Mouse (Mus musculus): ENCODE measurements around the gene Olfr1413. TPM values are rescaled to one million over a fixed set of nuclear protein-coding genes. Genes with fewer than 3 reads are reported as not detected.

Gene Olfr1413
- not detected in 2 replicates for polyA plus RNA-seq (2012; rRNA removed)

DNA sequence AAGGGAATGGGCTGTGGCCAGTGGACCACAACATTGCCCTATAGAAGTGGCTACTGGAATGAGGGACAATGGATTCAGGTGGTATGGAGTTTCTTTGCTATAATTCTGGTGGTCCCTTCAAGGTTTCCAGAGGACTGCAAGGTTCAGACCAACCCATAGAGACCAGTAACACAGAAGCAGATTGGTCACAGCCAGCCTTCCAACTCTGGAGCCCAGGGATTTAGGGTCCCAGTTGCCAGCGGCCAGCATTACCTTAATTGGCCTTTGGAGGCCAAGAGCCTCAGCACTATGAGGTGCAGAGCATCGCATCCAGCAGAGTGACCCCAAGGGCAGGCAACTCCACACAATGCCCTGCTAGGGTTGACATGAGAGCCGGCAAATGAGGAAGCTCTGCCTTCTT lies at the start of gene Olfr1413:
Gene Olfr1413 (plus strand): TSS at position 301 of the 400 bp plus-strand sequence.
- TF ChIP-seq POLR2A (IDR thresholded peaks at IDR 0.05; ENCODE audit: borderline replicate concordance, extremely low read depth, insufficient read depth, insufficient read length, poor library complexity, severe bottlenecking), result no peak
- no peak for DNase-seq (ENCODE audit: low read depth)

DNA sequence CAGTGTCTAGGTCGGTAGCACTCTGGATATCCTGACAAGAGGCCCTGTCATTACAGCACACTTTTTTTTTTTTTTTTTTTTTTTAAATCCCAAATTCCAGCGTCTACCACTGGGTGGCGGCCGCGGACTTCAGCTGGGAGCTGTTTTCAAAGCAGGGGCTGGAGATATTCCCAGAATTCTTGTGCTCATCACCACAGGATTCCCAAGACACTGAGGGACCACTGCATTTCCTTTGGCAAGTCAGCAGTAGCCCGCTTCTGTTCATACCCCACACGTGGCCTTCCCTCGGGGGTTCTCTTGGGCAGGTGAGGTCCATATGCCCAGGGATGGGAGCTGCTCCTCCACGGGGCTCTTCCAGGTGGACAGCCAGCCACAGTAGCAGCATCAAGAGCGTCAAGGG lies 49.7 kb upstream of the Olfr1413 start:
- TF ChIP-seq POLR2A (IDR thresholded peaks at IDR 0.05; ENCODE audit: borderline replicate concordance, extremely low read depth, insufficient read depth, insufficient read length, poor library complexity, severe bottlenecking) (no peak), CTCF (IDR thresholded peaks at IDR 0.05; ENCODE audit: borderline replicate concordance, extremely low read depth, insufficient read depth, insufficient read length) (peak; percentile 78)
- DNase-seq (ENCODE audit: low read depth), result peak; percentile 89

DNA sequence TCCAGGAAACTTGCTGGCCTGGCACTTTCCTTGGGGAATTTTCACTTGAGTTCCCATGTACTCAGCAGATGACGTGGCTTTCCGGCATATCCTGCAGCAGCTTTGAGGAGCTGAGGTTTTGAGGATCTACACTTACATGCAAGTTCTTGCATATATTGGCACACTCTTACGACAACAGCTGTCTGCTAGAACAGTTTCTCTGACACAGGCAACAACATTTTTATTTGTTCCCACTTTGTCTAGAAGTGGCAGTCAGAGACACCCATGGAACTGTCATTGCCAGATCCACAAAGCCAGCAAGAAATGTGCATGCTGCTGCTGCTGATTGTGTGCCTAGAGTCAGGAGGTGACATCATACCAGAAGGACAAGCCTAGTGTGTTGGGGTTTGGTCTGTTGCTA lies 47.4 kb upstream of the Olfr1413 start:
- DNase-seq (ENCODE audit: low read depth), result peak; percentile 8
- TF ChIP-seq POLR2A (IDR thresholded peaks at IDR 0.05; ENCODE audit: borderline replicate concordance, extremely low read depth, insufficient read depth, insufficient read length, poor library complexity, severe bottlenecking) (no peak), CTCF (IDR thresholded peaks at IDR 0.05; ENCODE audit: borderline replicate concordance, extremely low read depth, insufficient read depth, insufficient read length) (no peak)

DNA sequence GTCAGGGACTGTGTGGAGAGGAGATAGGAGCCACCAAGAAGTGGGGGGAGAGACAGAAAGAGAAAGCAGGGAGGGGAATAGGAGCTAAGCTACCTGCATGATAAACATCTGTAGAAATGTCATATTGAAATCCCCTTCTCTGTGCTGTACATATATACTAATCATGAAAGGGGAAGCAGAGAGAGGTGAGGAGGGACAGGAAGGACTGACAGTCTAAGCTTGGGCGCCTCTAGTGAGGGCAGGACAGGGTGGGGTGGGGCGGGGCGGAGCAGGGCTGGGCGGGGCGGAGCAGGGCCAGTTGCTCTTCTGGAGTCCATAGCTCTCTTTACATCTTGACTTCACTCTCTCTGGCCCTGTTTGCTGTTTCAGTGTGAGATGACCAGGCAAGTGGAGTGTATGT lies 34.1 kb upstream of the Olfr1413 start:
- TF ChIP-seq POLR2A (IDR thresholded peaks at IDR 0.05; ENCODE audit: borderline replicate concordance, extremely low read depth, insufficient read depth, insufficient read length, poor library complexity, severe bottlenecking), result no peak
- TF ChIP-seq CTCF (IDR thresholded peaks at IDR 0.05; ENCODE audit: borderline replicate concordance, extremely low read depth, insufficient read depth, insufficient read length), result no peak
- DNase-seq (ENCODE audit: low read depth), result no peak

DNA sequence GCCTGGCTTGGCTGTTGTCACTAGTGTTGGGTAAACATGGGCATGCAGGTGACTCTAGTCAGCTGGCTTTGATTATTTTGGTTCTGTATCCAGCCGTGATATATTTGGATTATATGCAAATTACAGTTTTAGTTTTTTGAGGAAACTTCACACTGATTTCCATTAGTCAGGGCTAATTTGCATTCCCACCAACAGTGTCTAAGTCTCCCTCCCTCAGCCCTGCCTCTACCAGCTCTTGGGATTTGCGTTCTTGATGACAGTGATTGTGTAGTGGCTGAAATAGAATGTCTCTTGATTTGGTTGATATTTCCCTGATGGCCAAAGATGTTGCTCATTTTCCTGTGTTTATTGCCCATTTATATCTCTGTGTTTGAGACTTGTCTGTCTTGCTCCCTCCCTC lies 32.1 kb upstream of the Olfr1413 start:
- TF ChIP-seq CTCF (IDR thresholded peaks at IDR 0.05; ENCODE audit: borderline replicate concordance, extremely low read depth, insufficient read depth, insufficient read length) (no peak), POLR2A (IDR thresholded peaks at IDR 0.05; ENCODE audit: borderline replicate concordance, extremely low read depth, insufficient read depth, insufficient read length, poor library complexity, severe bottlenecking) (no peak)
- peak; percentile 17 for DNase-seq (ENCODE audit: low read depth)

DNA sequence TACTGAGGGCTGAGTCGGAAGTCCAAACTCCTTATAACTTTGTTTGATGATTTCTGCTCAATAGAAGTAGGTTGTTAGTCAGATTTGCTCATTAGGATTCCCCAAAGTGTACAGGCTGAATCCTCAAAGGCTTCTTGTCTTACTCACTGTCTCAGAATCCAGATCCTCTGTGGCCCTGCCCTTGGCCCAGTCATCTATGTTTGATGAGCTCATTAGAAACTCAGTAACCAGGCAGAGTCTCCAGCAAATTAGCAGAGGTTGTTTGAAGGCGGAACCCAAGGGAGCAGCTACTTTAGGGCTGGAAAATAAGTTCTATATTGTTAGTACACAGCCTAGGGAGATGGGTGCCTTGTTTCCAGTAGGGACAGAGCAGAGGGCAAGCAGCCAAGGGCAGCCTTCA lies 25.2 kb upstream of the Olfr1413 start:
- no peak for DNase-seq (ENCODE audit: low read depth)
- TF ChIP-seq CTCF (IDR thresholded peaks at IDR 0.05; ENCODE audit: borderline replicate concordance, extremely low read depth, insufficient read depth, insufficient read length), result no peak
- no peak for TF ChIP-seq POLR2A (IDR thresholded peaks at IDR 0.05; ENCODE audit: borderline replicate concordance, extremely low read depth, insufficient read depth, insufficient read length, poor library complexity, severe bottlenecking)

DNA sequence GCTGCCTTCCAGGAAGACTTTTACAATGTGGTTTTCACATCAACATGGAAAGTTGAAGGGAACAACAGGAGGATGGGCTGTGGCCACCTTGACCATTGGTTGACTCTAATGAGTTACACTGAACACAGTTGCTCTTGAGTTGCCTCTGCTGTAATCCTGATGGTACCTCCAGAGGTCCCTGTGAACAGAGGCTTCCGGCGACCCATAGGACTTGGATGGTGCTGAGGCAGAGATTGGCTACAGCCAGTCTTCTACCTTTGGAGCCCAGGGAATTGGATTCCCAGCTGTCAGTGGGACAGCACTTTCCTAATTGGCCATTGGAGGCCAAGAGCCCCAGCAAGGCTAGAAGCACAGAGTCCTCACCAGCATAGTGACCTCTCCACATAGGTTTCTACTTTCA lies 14.4 kb downstream of the Olfr1413 start, which contains the start of gene Olfr1412:
Gene Olfr1412 (plus strand): TSS at position 301 of the 400 bp plus-strand sequence.
- TF ChIP-seq POLR2A (IDR thresholded peaks at IDR 0.05; ENCODE audit: borderline replicate concordance, extremely low read depth, insufficient read depth, insufficient read length, poor library complexity, severe bottlenecking), result no peak
- DNase-seq (ENCODE audit: low read depth), result no peak

DNA sequence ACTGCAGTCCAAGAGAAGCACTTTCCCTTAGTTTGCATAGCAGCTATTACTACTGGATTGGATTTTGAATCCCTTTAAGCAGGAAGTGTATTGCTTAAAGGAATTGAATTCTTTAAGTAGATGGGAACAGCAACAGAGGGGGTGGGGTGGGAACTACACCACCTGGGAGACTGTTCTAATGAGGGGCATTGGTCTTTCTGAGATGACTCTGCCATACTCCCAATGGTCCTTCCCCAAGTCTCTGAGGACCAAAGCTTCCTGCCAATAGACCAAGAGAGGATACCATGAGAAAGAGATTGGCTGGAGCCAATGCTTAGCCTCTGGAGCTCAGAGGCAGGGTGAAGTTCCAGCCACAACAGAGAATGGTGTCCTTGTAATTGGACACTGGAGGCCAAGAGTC lies 23.0 kb downstream of the Olfr1413 start, which contains the start of gene Olfr1411:
Gene Olfr1411 (plus strand): TSS at position 301 of the 400 bp plus-strand sequence.
- TF ChIP-seq CTCF (IDR thresholded peaks at IDR 0.05; ENCODE audit: borderline replicate concordance, extremely low read depth, insufficient read depth, insufficient read length) (no peak), POLR2A (IDR thresholded peaks at IDR 0.05; ENCODE audit: borderline replicate concordance, extremely low read depth, insufficient read depth, insufficient read length, poor library complexity, severe bottlenecking) (no peak)
- DNase-seq (ENCODE audit: low read depth), result no peak

DNA sequence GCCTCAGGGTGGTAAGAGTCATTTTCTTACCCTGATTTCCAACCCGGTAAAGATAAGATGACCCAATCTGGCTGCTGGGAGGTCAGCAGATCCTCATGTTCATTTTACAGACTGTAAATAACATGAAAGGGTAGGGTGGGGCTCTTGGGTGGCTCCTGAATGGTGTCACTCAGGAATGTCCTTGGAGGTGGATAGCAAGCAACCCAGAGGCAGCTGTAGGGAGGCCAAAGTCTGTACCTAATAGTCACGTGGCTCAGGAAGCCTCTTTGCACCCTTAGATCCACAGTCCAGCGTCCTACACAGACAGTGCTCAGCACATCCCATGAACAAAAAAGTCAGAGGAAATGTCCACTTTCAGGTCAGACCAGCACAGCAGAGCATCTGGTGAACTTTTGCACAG lies 24.9 kb downstream of the Olfr1413 start:
- TF ChIP-seq CTCF (IDR thresholded peaks at IDR 0.05; ENCODE audit: borderline replicate concordance, extremely low read depth, insufficient read depth, insufficient read length), result no peak
- TF ChIP-seq POLR2A (IDR thresholded peaks at IDR 0.05; ENCODE audit: borderline replicate concordance, extremely low read depth, insufficient read depth, insufficient read length, poor library complexity, severe bottlenecking), result no peak
- no peak for DNase-seq (ENCODE audit: low read depth)

DNA sequence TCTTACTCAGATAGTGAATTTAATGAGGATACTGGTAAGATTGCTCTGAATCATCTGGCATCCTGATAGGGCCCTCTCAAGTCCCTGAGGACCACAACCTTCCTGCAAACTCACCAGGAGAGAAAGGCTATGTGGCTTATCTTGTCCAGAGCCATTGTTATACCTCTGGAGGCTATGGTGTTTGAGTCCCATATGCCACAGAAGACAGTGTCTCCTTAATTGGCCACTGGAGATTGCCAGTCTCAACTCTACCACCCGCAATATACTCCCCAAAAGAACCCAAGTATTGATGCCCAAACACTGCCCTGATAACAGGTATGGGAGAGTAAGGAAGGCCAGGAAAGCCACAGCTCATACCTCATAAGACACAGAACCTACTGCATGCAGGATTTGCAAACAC lies 34.4 kb downstream of the Olfr1413 start, which contains the start of gene Olfr1410:
Gene Olfr1410 (plus strand): TSS at position 301 of the 400 bp plus-strand sequence.
- TF ChIP-seq CTCF (IDR thresholded peaks at IDR 0.05; ENCODE audit: borderline replicate concordance, extremely low read depth, insufficient read depth, insufficient read length) (no peak), POLR2A (IDR thresholded peaks at IDR 0.05; ENCODE audit: borderline replicate concordance, extremely low read depth, insufficient read depth, insufficient read length, poor library complexity, severe bottlenecking) (no peak)
- DNase-seq (ENCODE audit: low read depth), result no peak

DNA sequence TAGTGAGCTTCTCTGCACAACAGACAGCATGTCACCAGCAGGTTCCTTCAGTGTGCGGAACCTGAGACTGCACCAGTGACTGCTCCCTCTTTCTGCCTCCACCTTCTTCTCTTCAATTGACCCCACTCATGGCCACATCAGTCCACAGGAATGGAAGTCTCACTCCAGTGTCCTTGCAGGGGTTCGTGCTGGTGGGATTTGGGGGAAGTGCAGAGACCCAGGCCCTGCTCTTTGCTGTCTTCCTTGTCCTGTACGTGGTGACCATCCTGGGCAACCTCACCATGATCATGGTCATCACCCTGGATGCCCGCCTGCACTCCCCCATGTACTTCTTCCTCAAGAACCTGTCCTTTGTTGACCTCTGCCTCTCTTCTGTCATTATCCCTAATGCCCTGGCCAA lies 36.6 kb downstream of the Olfr1413 start:
- no peak for DNase-seq (ENCODE audit: low read depth)
- TF ChIP-seq CTCF (IDR thresholded peaks at IDR 0.05; ENCODE audit: borderline replicate concordance, extremely low read depth, insufficient read depth, insufficient read length), result no peak
- TF ChIP-seq POLR2A (IDR thresholded peaks at IDR 0.05; ENCODE audit: borderline replicate concordance, extremely low read depth, insufficient read depth, insufficient read length, poor library complexity, severe bottlenecking), result no peak

DNA sequence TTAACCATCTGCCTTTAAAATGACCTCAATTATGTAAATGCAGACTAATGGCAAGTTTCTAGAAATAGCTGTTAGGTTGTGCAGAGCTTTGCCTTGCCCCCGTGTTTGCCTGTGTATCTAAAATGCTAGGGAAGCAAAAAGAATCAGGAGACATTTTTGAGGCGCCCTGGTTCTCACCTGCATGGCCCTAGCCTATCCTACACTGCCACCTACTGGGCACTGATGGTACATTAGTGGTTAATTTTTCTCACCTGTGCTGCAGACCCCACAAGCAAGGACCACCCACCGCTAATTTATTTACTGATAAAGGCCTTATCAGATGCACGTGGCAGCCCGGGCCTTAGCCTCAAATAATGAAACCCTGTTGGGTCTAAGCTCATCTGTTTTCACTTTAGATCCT lies 39.9 kb downstream of the Olfr1413 start:
- peak; percentile 73 for DNase-seq (ENCODE audit: low read depth)
- TF ChIP-seq POLR2A (IDR thresholded peaks at IDR 0.05; ENCODE audit: borderline replicate concordance, extremely low read depth, insufficient read depth, insufficient read length, poor library complexity, severe bottlenecking) (no peak), CTCF (IDR thresholded peaks at IDR 0.05; ENCODE audit: borderline replicate concordance, extremely low read depth, insufficient read depth, insufficient read length) (peak; percentile 78; the same call in 1 of the 2 replicates)

Measured in brain, embryonic 14.5 days (tissue).